Mouse (Mus musculus) heart, postnatal 0 days (tissue): ENCODE results near the gene Nmrk1.
"Not testable (repeated sequence)": the region's sequence is repeated elsewhere in the genome, so short reads cannot be mapped to it uniquely, and the experiment has no call there.

Experiments
- CTCF ChIP-seq: IDR thresholded peaks from 2 replicates; pipeline ENCODE4 v1.5.1; 2016; ENCODE audit warnings: antibody characterized with exemption, control low read depth, low read depth
- EP300 ChIP-seq: IDR thresholded peaks from 2 replicates; pipeline ENCODE4 v1.6.1; 2016; ENCODE audit warnings: antibody characterized with exemption, low read depth

- not testable (repeated sequence) for TF ChIP-seq CTCF, EP300
Measured at GRCm38 (mm10) chr19:18588801-18589200, 42.9 kb upstream of the Nmrk1 start.
